Mouse (Mus musculus) myocyte (in vitro differentiated cells): ENCODE data around the gene Oasl1.

Experiments used
- CEBPB ChIP-seq: IDR thresholded peaks from 2 replicates; pipeline ENCODE4 v1.6.1; 2011; ENCODE audit warnings: mild to moderate bottlenecking, moderate library complexity; ENCODE audit not compliant: poor library complexity, insufficient read depth, severe bottlenecking
- E2F4 ChIP-seq: IDR thresholded peaks from one replicate; pipeline ENCODE4 v1.6.1; 2011; ENCODE audit warnings: mild to moderate bottlenecking, control low read depth, moderate library complexity; ENCODE audit not compliant: insufficient read depth
- MAX ChIP-seq: IDR thresholded peaks from one replicate; pipeline ENCODE4 v1.6.1; 2011; ENCODE audit warnings: low read depth, mild to moderate bottlenecking, control low read depth
- MYOD1 ChIP-seq, 3 experiments: IDR thresholded peaks; one replicate each; pipeline ENCODE4 v1.6.1; 2011; ENCODE audit warnings: control low read depth in 2 of 3, low read depth in 2 of 3, mild to moderate bottlenecking in 2 of 3, moderate library complexity in 1 of 3; ENCODE audit not compliant: insufficient read length in 2 of 3, control insufficient read depth in 1 of 3
- MYOG ChIP-seq, 3 experiments: IDR thresholded peaks; one replicate each; pipeline ENCODE4 v1.6.1; 2011; ENCODE audit warnings: control low read depth in 2 of 3, low read depth in 2 of 3, mild to moderate bottlenecking in 2 of 3; ENCODE audit not compliant: insufficient read length in 2 of 3, control insufficient read depth in 1 of 3, insufficient read depth in 1 of 3
- POLR2A ChIP-seq: IDR thresholded peaks from one replicate; pipeline ENCODE4 v1.6.1; 2011; ENCODE audit warnings: low read depth, mild to moderate bottlenecking, control low read depth, moderate library complexity; ENCODE audit not compliant: insufficient read length
- POLR2AphosphoS2 ChIP-seq: IDR thresholded peaks from one replicate; pipeline ENCODE4 v1.6.1; 2011; ENCODE audit warnings: low read depth, control low read depth; ENCODE audit not compliant: insufficient read length
- SRF ChIP-seq: IDR thresholded peaks from one replicate; pipeline ENCODE4 v1.6.1; 2011; ENCODE audit warnings: low read depth; ENCODE audit not compliant: control insufficient read depth, insufficient read length
- TCF12 ChIP-seq: IDR thresholded peaks from one replicate; pipeline ENCODE4 v1.6.1; 2011; ENCODE audit warnings: mild to moderate bottlenecking, control low read depth; ENCODE audit not compliant: poor library complexity, insufficient read depth, severe bottlenecking
- TCF3 ChIP-seq: IDR thresholded peaks from one replicate; pipeline ENCODE4 v1.6.1; 2011; ENCODE audit warnings: low read depth, control low read depth; ENCODE audit not compliant: insufficient read length
- USF1 ChIP-seq: IDR thresholded peaks from one replicate; pipeline ENCODE4 v1.6.1; 2011; ENCODE audit warnings: low read depth, mild to moderate bottlenecking, control low read depth, moderate library complexity

DNA sequence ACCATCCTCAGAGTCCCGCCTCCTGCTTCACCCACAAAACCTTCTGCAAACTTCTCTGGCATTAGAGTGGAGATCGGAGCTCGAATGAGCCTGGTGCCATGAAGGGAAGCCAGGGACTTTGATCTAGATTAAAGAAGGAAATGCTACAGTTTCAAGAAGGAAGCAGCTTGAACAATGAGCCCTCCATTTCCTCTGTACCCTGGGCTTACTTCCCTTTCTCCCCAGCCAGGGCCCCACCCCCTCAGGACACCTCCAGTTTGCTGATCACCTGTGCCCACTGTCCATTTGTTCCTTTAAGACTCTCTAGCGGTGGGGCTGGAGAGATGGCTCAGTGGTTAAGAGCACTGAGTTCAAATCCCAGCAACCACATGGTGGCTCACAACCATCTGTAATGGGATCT lies 6.3 kb upstream of the Oasl1 start:
- TF ChIP-seq MYOD1 (IDR thresholded peaks at IDR 0.05; ENCODE audit: control insufficient read depth in 1 of 3, insufficient read length in 2 of 3, low read depth in 2 of 3) (no peak), POLR2A (no peak), MYOG (IDR thresholded peaks at IDR 0.05; ENCODE audit: control insufficient read depth in 1 of 3, insufficient read depth in 1 of 3, insufficient read length in 2 of 3, low read depth in 2 of 3) (no peak), E2F4 (no peak), POLR2AphosphoS2 (no peak), TCF12 (no peak), SRF (no peak), TCF3 (no peak), MAX (no peak), USF1 (no peak), CEBPB (no peak)
